Mouse (Mus musculus) CH12.LX (cell line): Measurements from ENCODE around the gene Proca1.

Experiments
- CTCF ChIP-seq, 2 experiments: IDR thresholded peaks in 1 of 2; conservative IDR thresholded peaks in 1 of 2; 2 replicates each; pipeline ENCODE4 v1.5.1; 2011 to 2012; ENCODE audit warnings: low read depth in 2 of 2, low read length in 2 of 2, improper control_type of control experiment in 1 of 2, inconsistent platforms in 1 of 2, mild to moderate bottlenecking in 1 of 2, moderate library complexity in 1 of 2
- ELF1 ChIP-seq: IDR thresholded peaks from 2 replicates; pipeline ENCODE4 v1.6.1; 2014; ENCODE audit warnings: low read depth, mild to moderate bottlenecking, inconsistent platforms, low read length, improper control_type of control experiment
- NRF1 ChIP-seq: IDR thresholded peaks from 2 replicates; pipeline ENCODE4 v1.6.1; 2014; ENCODE audit warnings: low read depth, mild to moderate bottlenecking, inconsistent platforms, low read length, improper control_type of control experiment, moderate library complexity
- POLR2A ChIP-seq: IDR thresholded peaks from 2 replicates; pipeline ENCODE4 v1.6.1; 2011; ENCODE audit warnings: low read depth, mild to moderate bottlenecking, improper control_type of control experiment, low read length
- POLR2AphosphoS2 ChIP-seq: IDR thresholded peaks from 2 replicates; pipeline ENCODE4 v1.6.1; 2011; ENCODE audit warnings: low read depth, low read length, improper control_type of control experiment
- USF1 ChIP-seq: IDR thresholded peaks from 2 replicates; pipeline ENCODE4 v1.6.1; 2014; ENCODE audit warnings: low read depth, mild to moderate bottlenecking, inconsistent platforms, low read length, improper control_type of control experiment
- ZNF384 ChIP-seq: IDR thresholded peaks from 2 replicates; pipeline ENCODE4 v1.6.1; 2012; ENCODE audit warnings: low read depth, low read length, improper control_type of control experiment, inconsistent platforms

DNA sequence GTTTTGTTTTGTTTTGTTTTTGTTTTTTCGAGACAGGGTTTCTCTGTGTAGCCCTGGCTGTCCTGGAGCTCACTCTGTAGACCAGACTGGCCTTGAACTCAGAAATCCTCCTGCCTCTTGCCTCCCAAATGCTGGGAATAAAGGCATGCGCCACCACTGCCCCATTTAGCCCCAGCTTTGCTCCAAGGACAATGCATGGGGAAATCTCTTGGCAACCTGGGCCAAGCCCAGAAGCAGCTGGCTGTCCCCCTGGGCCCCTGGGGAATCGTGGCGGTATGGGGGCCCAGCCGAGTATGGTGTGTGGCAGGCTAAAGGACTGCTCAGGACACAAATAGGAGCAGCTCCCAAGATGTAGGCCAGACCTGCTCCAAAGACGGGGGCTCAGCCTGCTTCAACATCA is 11.1 kb downstream of the Proca1 start:
- no peak for TF ChIP-seq USF1
- TF ChIP-seq POLR2A, result no peak
- no peak for TF ChIP-seq ZNF384
- no peak for TF ChIP-seq CTCF (conservative IDR thresholded peaks at IDR 0.05 in 1 of 2, IDR thresholded peaks at IDR 0.05 in 1 of 2; ENCODE audit: low read depth in 2 of 2, low read length in 2 of 2)
- no peak for TF ChIP-seq POLR2AphosphoS2
- no peak for TF ChIP-seq ELF1
- no peak for TF ChIP-seq NRF1
